Mouse (Mus musculus): Measurements from ENCODE around the gene E2f1. TPM values are rescaled to one million over a fixed set of nuclear protein-coding genes. Genes with fewer than 3 reads are reported as not detected.
A peak's percentile ranks its signal among the peaks of the same experiment; 100 is the strongest.

E2f1 gene
- polyA plus RNA-seq, 1 experiment, result 25.5 TPM

GRCm38 (mm10) chr2:154584931-154585601 lies 15.4 kb upstream of the E2f1 start:
- no peak overlapping the region for H3K4me3 ChIP-seq (ENCODE audit: insufficient read depth, low read length)
- H3K27ac ChIP-seq (ENCODE audit: insufficient read depth, low read depth, low read length), result no peak overlapping the region
- TF ChIP-seq POLR2A (IDR thresholded peaks at IDR 0.05; ENCODE audit: borderline replicate concordance, low read depth, low read length) (no peak), CTCF (IDR thresholded peaks at IDR 0.05; ENCODE audit: low read depth, low read length) (no peak)
- H3K4me1 ChIP-seq (ENCODE audit: control insufficient read depth, insufficient read depth, low read length), result 0 out of 2 replicates have a peak, but pooled peaks cover under 1% of the 10 kb centered on the region

- no peak for TF ChIP-seq CTCF (IDR thresholded peaks at IDR 0.05; ENCODE audit: low read depth, low read length)
- no peak for TF ChIP-seq POLR2A (IDR thresholded peaks at IDR 0.05; ENCODE audit: borderline replicate concordance, low read depth, low read length)
These were observed 14.5 kb upstream of the E2f1 start for GRCm38 (mm10) chr2:154583906-154584872.

DNA sequence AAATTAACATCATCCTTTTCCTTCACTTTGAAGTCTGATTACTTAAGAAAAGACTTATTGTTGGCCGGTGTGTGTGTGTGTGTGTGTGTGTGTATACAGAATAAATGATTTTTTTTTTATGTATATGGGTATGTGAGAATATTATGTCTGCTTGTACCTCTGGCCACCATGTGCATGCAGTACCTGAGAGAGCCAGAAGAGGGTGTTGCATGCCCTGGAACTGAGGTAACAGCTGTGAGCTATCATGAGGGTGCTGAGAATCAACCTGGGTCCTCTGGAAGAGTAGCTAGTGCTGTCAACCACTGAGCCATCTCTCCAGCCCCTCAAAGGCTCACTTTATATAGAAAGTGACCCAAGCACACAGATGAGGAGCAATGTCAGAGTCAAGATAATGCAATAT lies 11.7 kb upstream of the E2f1 start:
- H3K27ac ChIP-seq (ENCODE audit: insufficient read depth, low read depth, low read length), result no peak overlapping the region
- TF ChIP-seq POLR2A (IDR thresholded peaks at IDR 0.05; ENCODE audit: borderline replicate concordance, low read depth, low read length) (no peak), CTCF (IDR thresholded peaks at IDR 0.05; ENCODE audit: low read depth, low read length) (no peak)
- 0 out of 2 replicates have a peak, but pooled peaks cover 2% of the 10 kb centered on the region for H3K4me1 ChIP-seq (ENCODE audit: control insufficient read depth, insufficient read depth, low read length)
- no peak overlapping the region for H3K4me3 ChIP-seq (ENCODE audit: insufficient read depth, low read length)

More at GRCm38 (mm10) chr2:154583906-154584872, 14.5 kb upstream of the E2f1 start:
- Histone ChIP-seq H3K4me3 (ENCODE audit: insufficient read depth, low read length) (no peak overlapping the region), H3K4me1 (ENCODE audit: control insufficient read depth, insufficient read depth, low read length) (0 out of 2 replicates have a peak, but pooled peaks cover 2% of the 10 kb centered on the region), H3K27ac (ENCODE audit: insufficient read depth, low read depth, low read length) (no peak overlapping the region)

GRCm38 (mm10) chr2:154580586-154580985 lies 10.9 kb upstream of the E2f1 start:
- TF ChIP-seq POLR2A (IDR thresholded peaks at IDR 0.05; ENCODE audit: borderline replicate concordance, low read depth, low read length) (no peak), CTCF (IDR thresholded peaks at IDR 0.05; ENCODE audit: low read depth, low read length) (no peak)
- H3K4me1 ChIP-seq (ENCODE audit: control insufficient read depth, insufficient read depth, low read length), result 0 out of 2 replicates have a peak, but pooled peaks cover 2% of the 10 kb centered on the region
- H3K4me3 ChIP-seq (ENCODE audit: insufficient read depth, low read length), result no peak overlapping the region
- H3K27ac ChIP-seq (ENCODE audit: insufficient read depth, low read depth, low read length), result no peak overlapping the region

GRCm38 (mm10) chr2:154577744-154578067 lies 8.0 kb upstream of the E2f1 start:
- Histone ChIP-seq H3K4me3 (ENCODE audit: insufficient read depth, low read length) (no peak overlapping the region), H3K4me1 (ENCODE audit: control insufficient read depth, insufficient read depth, low read length) (peaks cover 9% of the 10 kb centered on the region), H3K27ac (ENCODE audit: insufficient read depth, low read depth, low read length) (no peak overlapping the region)
- TF ChIP-seq POLR2A (IDR thresholded peaks at IDR 0.05; ENCODE audit: borderline replicate concordance, low read depth, low read length) (no peak), CTCF (IDR thresholded peaks at IDR 0.05; ENCODE audit: low read depth, low read length) (no peak)

- TF ChIP-seq POLR2A (IDR thresholded peaks at IDR 0.05; ENCODE audit: borderline replicate concordance, low read depth, low read length), result no peak
- no peak for TF ChIP-seq CTCF (IDR thresholded peaks at IDR 0.05; ENCODE audit: low read depth, low read length)
- no peak overlapping the region for H3K27ac ChIP-seq (ENCODE audit: insufficient read depth, low read depth, low read length)
- H3K4me1 ChIP-seq (ENCODE audit: control insufficient read depth, insufficient read depth, low read length), result peaks cover 10% of the 10 kb centered on the region
These were observed 7.4 kb upstream of the E2f1 start for GRCm38 (mm10) chr2:154576876-154577743.

GRCm38 (mm10) chr2:154574271-154574670 lies 4.6 kb upstream of the E2f1 start:
- no peak overlapping the region for H3K4me3 ChIP-seq (ENCODE audit: insufficient read depth, low read length)
- H3K4me1 ChIP-seq (ENCODE audit: control insufficient read depth, insufficient read depth, low read length), result peaks cover 23% of the 10 kb centered on the region
- TF ChIP-seq CTCF (IDR thresholded peaks at IDR 0.05; ENCODE audit: low read depth, low read length), result no peak
- no peak for TF ChIP-seq POLR2A (IDR thresholded peaks at IDR 0.05; ENCODE audit: borderline replicate concordance, low read depth, low read length)
- H3K27ac ChIP-seq (ENCODE audit: insufficient read depth, low read depth, low read length), result peak overlapping the region; percentile 45

More at GRCm38 (mm10) chr2:154576876-154577743, 7.4 kb upstream of the E2f1 start:
- no peak overlapping the region for H3K4me3 ChIP-seq (ENCODE audit: insufficient read depth, low read length)

DNA sequence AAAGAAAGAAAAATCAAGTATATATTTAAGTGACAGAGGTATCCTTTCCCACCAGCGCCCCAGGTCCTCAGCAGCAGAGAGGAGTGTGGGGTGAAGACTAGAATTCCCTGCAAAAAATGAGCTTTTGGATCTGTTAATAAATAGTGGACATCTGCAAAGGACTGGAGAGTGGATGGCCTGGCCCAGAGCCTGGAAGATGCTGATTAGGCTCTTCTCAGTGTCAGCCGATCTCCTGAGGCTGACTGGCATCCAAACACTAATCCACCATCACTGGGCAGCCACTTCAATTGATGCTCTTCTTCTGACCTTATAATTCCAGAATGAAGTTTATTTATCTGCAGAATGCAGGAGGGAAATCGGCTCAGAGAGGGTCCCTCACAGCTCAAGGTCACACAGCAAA lies 3.3 kb upstream of the E2f1 start:
- Histone ChIP-seq H3K4me1 (ENCODE audit: control insufficient read depth, insufficient read depth, low read length) (peaks cover 23% of the 10 kb centered on the region), H3K27ac (ENCODE audit: insufficient read depth, low read depth, low read length) (no peak overlapping the region), H3K4me3 (ENCODE audit: insufficient read depth, low read length) (no peak overlapping the region)
- TF ChIP-seq CTCF (IDR thresholded peaks at IDR 0.05; ENCODE audit: low read depth, low read length) (no peak), POLR2A (IDR thresholded peaks at IDR 0.05; ENCODE audit: borderline replicate concordance, low read depth, low read length) (no peak)

DNA sequence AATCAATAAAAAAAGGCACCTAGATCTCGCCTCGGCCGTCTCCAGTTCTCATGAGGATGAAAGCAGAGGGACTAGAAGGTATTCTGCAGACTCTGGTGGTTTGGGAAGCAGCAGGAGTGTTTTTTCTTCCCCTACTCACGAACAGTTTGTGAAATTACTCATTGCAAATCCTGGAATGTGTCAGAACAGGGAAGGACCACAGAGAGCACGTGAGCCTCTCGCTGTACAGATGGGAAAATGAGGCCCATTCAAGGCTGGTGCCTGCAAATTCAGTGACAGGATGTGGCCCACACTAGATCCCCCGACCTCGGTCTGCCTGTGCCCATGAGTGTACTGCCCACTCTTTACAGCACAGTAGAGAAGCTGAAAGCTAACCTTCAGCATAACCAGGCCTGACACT lies 2.3 kb upstream of the E2f1 start:
- no peak overlapping the region for H3K27ac ChIP-seq (ENCODE audit: insufficient read depth, low read depth, low read length)

More for the DNA sequence above, 2.3 kb upstream of the E2f1 start:
- no peak overlapping the region for H3K4me3 ChIP-seq (ENCODE audit: insufficient read depth, low read length)
- TF ChIP-seq CTCF (IDR thresholded peaks at IDR 0.05; ENCODE audit: low read depth, low read length) (no peak), POLR2A (IDR thresholded peaks at IDR 0.05; ENCODE audit: borderline replicate concordance, low read depth, low read length) (no peak)
- peaks cover 29% of the 10 kb centered on the region for H3K4me1 ChIP-seq (ENCODE audit: control insufficient read depth, insufficient read depth, low read length)

All from bone marrow macrophage, adult 2 months (primary cell).